Mouse (Mus musculus): ENCODE results near the gene Cuedc1.
"Not testable (repeated sequence)": the region's sequence is repeated elsewhere in the genome, so short reads cannot be mapped to it uniquely, and the experiment has no call there.

The Cuedc1 gene

GRCm38 (mm10) chr11:88204593-88205368 is 106.9 kb downstream of the Cuedc1 start:
- DNase-seq = no peak

GRCm38 (mm10) chr11:88206576-88206975 is 108.7 kb downstream of the Cuedc1 start:
- not testable (repeated sequence) for DNase-seq

GRCm38 (mm10) chr11:88207697-88208096 is 109.8 kb downstream of the Cuedc1 start:
- no peak for DNase-seq

- no peak for DNase-seq
Measured at GRCm38 (mm10) chr11:88211824-88212582, 114.1 kb downstream of the Cuedc1 start.

- no peak for DNase-seq
Measured at GRCm38 (mm10) chr11:88213757-88214156, 115.9 kb downstream of the Cuedc1 start.

GRCm38 (mm10) chr11:88214881-88215831 is 117.3 kb downstream of the Cuedc1 start:
- DNase-seq = peak; percentile 83

GRCm38 (mm10) chr11:88216231-88216685 is 118.4 kb downstream of the Cuedc1 start:
- peak; percentile 61 for DNase-seq

GRCm38 (mm10) chr11:88218155-88218554 is 120.3 kb downstream of the Cuedc1 start:
- no peak for DNase-seq

GRCm38 (mm10) chr11:88218586-88218985 is 120.7 kb downstream of the Cuedc1 start:
- DNase-seq = no peak

- DNase-seq = no peak
Measured at GRCm38 (mm10) chr11:88221929-88222475, 124.1 kb downstream of the Cuedc1 start.

GRCm38 (mm10) chr11:88227001-88227957 is 129.4 kb downstream of the Cuedc1 start:
- DNase-seq = no peak

- DNase-seq = no peak
Measured at GRCm38 (mm10) chr11:88231213-88231790, 133.4 kb downstream of the Cuedc1 start.

- no peak for DNase-seq
Measured at GRCm38 (mm10) chr11:88233528-88234427, 135.9 kb downstream of the Cuedc1 start.

GRCm38 (mm10) chr11:88234789-88235188 is 136.9 kb downstream of the Cuedc1 start:
- DNase-seq = no peak

- peak; percentile 19 for DNase-seq
Measured at GRCm38 (mm10) chr11:88235221-88236203, 137.7 kb downstream of the Cuedc1 start.

- DNase-seq = no peak
Measured at GRCm38 (mm10) chr11:88240275-88240674, 142.4 kb downstream of the Cuedc1 start.

GRCm38 (mm10) chr11:88240736-88241353 is 143.0 kb downstream of the Cuedc1 start:
- DNase-seq = no peak
